Mouse (Mus musculus) gastrocnemius, postnatal 36 days (tissue): ENCODE data around the gene Ndufs1. TPM values are rescaled to one million over a fixed set of nuclear protein-coding genes. Genes with fewer than 3 reads are reported as not detected.

Source experiments
- DNase-seq, 2 experiments: peaks; one replicate each; pipeline ENCODE4 v3.0.0; 2022
- intact Hi-C: fragments of 180-260 bp; cut with DNase I; formaldehyde crosslinking; loops from one replicate; pipeline ENCODE4 v1.15.1; 2025
- long read RNA-seq, 2 experiments: library from polyadenylated mRNA; stranded (forward); transcript quantifications; one replicate each; pipeline ENCODE4 v2.0.0; 2021
- total RNA-seq, 2 experiments: library from RNA; stranded (reverse); gene quantifications; 2 replicates each; pipeline ENCODE4 v1.2.3; 2021

Gene Ndufs1
- total RNA-seq = 100 to 1,000 TPM; 387 to 392 TPM
- long read RNA-seq, experiment 1, transcript Ndufs1-201 (19 exons, 2,661 nt) = major isoform, 231 of 443 reads
- long read RNA-seq, experiment 1, transcript Ndufs1-213 (1 exons, 1,366 nt) = minor isoform, 7 of 443 reads
- long read RNA-seq, experiment 1, transcript Ndufs1-203 (19 exons, 2,590 nt) = minor isoform, 101 of 443 reads
- long read RNA-seq, experiment 1, partial matches to known transcripts = 31 of 443 reads
- long read RNA-seq, experiment 1, other reads (novel, unspliced or antisense) = 69 of 443 reads
- long read RNA-seq, experiment 2, transcript Ndufs1-201 (19 exons, 2,661 nt) = major isoform, 296 of 534 reads
- long read RNA-seq, experiment 2, transcript Ndufs1-213 (1 exons, 1,366 nt) = minor isoform, 6 of 534 reads
- long read RNA-seq, experiment 2, transcript Ndufs1-203 (19 exons, 2,590 nt) = minor isoform, 128 of 534 reads
- long read RNA-seq, experiment 2, partial matches to known transcripts = 22 of 534 reads
- long read RNA-seq, experiment 2, other reads (novel, unspliced or antisense) = 82 of 534 reads

GRCm38 (mm10) chr1:63176604-63177421 is at the start of gene Ndufs1, which contains the start of gene Eef1b2:
TSS of gene Ndufs1 (minus strand) at chr1:63176833.
TSS of gene Eef1b2 (plus strand) at chr1:63176825.
- intact Hi-C loops = no loop called here
- peak; percentile 93 to 96 for DNase-seq

GRCm38 (mm10) chr1:63225890-63226289 is 49.3 kb upstream of the Ndufs1 start:
- DNase-seq = no peak
- intact Hi-C loops = no loop called here

- intact Hi-C loops = no loop called here
- no peak for DNase-seq
Measured at GRCm38 (mm10) chr1:63225009-63225408, 48.4 kb upstream of the Ndufs1 start.

GRCm38 (mm10) chr1:63219277-63219676 is 42.6 kb upstream of the Ndufs1 start:
- no peak for DNase-seq
- intact Hi-C loops = no loop called here

GRCm38 (mm10) chr1:63214631-63215030 is 38.0 kb upstream of the Ndufs1 start:
- intact Hi-C loops = no loop called here
- no peak for DNase-seq

- intact Hi-C loops = no loop called here
- DNase-seq = no peak
Measured at GRCm38 (mm10) chr1:63214271-63214558, 37.6 kb upstream of the Ndufs1 start, which contains the start of gene Gpr1. TSS of gene Gpr1 (minus strand) at chr1:63214543.

GRCm38 (mm10) chr1:63213478-63214270 is 37.0 kb upstream of the Ndufs1 start:
- DNase-seq = no peak
- intact Hi-C loops = no loop called here

GRCm38 (mm10) chr1:63209861-63210529 is 33.4 kb upstream of the Ndufs1 start:
- DNase-seq = no peak

GRCm38 (mm10) chr1:63207607-63208006 is 31.0 kb upstream of the Ndufs1 start:
- intact Hi-C loops = no loop called here
- DNase-seq = no peak

More at GRCm38 (mm10) chr1:63209861-63210529, 33.4 kb upstream of the Ndufs1 start:
- intact Hi-C loops = no loop called here

- intact Hi-C loops = no loop called here
Measured at GRCm38 (mm10) chr1:63204660-63205394, 28.2 kb upstream of the Ndufs1 start.

GRCm38 (mm10) chr1:63203950-63204659 is 27.5 kb upstream of the Ndufs1 start:
- intact Hi-C loops = no loop called here
- no peak for DNase-seq

More at GRCm38 (mm10) chr1:63204660-63205394, 28.2 kb upstream of the Ndufs1 start:
- DNase-seq = no peak

GRCm38 (mm10) chr1:63203471-63203870 is 26.8 kb upstream of the Ndufs1 start:
- DNase-seq = no peak
- intact Hi-C loops = no loop called here

GRCm38 (mm10) chr1:63201672-63202071 is 25.0 kb upstream of the Ndufs1 start:
- intact Hi-C loops = no loop called here
- no peak for DNase-seq

GRCm38 (mm10) chr1:63200322-63200721 is 23.7 kb upstream of the Ndufs1 start:
- no peak for DNase-seq
- intact Hi-C loops = no loop called here

GRCm38 (mm10) chr1:63199387-63199786 is 22.8 kb upstream of the Ndufs1 start:
- DNase-seq = no peak
- intact Hi-C loops = no loop called here

GRCm38 (mm10) chr1:63195848-63196512 is 19.3 kb upstream of the Ndufs1 start:
- intact Hi-C loops = no loop called here
- no peak for DNase-seq

- intact Hi-C loops = no loop called here
- DNase-seq = no peak
Measured at GRCm38 (mm10) chr1:63192306-63193065, 15.9 kb upstream of the Ndufs1 start.
